Mouse (Mus musculus) spleen, adult 2 months (tissue): Measurements from ENCODE around the gene Alad.

Source experiments
- CTCF ChIP-seq: fragments of 200-500 bp; IDR thresholded peaks from 2 replicates; pipeline ENCODE4 v1.5.1; 2011; ENCODE audit warnings: mild to moderate bottlenecking, inconsistent platforms; ENCODE audit not compliant: insufficient read depth, insufficient read length, insufficient replicate concordance; ENCODE audit errors: extremely low read depth
- POLR2A ChIP-seq: fragments of 200-500 bp; IDR thresholded peaks from 2 replicates; pipeline ENCODE4 v1.6.1; 2011; ENCODE audit warnings: low read depth, low read length, inconsistent platforms

DNA sequence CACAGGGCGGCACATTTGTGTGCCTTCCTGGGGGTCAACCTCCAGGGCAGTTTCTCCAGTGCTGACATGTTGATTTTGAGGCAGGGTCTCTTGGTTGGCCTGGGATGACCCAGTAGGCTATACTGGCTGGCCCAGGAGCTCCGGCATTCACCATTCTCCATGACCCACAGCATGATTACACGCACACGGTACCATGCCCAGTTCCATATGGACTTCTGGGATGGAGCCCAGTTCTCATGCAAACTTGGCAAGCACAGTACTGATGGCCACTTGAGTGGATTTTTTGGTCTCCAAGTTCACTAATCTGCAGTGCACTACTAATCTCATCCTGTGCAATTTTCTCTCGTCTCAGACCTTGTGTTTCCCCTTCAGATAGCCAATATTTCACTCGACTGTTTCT, 48.0 kb upstream of the Alad start:
- TF ChIP-seq CTCF (no peak), POLR2A (no peak)
